Mouse (Mus musculus): ENCODE data around the gene Fsip1. TPM values are rescaled to one million over a fixed set of nuclear protein-coding genes. Genes with fewer than 3 reads are reported as not detected.

Fsip1 gene
- polyA plus RNA-seq (2012; rRNA removed) (0.08 and 0.09 TPM in 2 replicates), polyA plus RNA-seq (2014; fragmentation: Nextera tagmentation; extraction: Ambion mirVana) (0.06 and 0.14 TPM in 2 replicates)

DNA sequence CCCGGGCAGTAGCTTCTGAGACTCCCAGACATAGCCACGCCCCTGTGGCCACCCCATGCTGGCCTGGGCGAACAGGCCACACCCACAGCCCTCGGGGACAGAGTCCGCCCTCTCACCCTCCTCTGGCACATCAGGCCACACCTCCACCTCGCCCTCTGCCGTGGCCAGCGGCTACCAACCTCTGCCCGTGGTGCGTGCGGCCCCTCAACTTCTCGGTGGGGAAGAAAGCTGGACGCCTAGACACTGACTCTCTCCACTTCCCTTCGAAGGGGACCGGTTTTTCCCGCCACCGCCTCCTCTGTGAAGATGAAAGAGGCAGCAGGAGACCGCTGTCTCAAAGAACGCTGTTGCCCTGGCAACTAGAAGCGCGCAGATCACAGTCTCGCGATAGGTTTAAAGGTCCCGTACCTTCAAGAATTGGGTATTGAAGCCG, at the start of gene Fsip1:
TSS of gene Fsip1 (minus strand) at position 346 of the 433 bp plus-strand sequence.
- TF ChIP-seq EP300 (IDR thresholded peaks at IDR 0.05; ENCODE audit: low read depth): no peak
- no peak for TF ChIP-seq CTCF (IDR thresholded peaks at IDR 0.05; ENCODE audit: low read depth)
- Histone ChIP-seq H3K36me3 (replicated peaks; ENCODE audit: control insufficient read depth, insufficient read depth, low read depth) (no peaks in the 10 kb centered on the region), H3K27ac (no peak within 1 kb of the TSS), H3K4me1 (replicated peaks; ENCODE audit: control insufficient read depth in 2 of 2, insufficient read depth in 2 of 2, low read length in 1 of 2) (no peaks in the 10 kb centered on the region), H3K4me2 (ENCODE audit: low read depth) (peak within 1 kb of the TSS; percentile 56), H3K9me3 (ENCODE audit: control insufficient read depth, low read length) (no peaks in the 10 kb centered on the region), H3K9ac (replicated peaks) (no peak within 1 kb of the TSS), H3K4me3 (ENCODE audit: insufficient read depth in 1 of 2, low read depth in 2 of 2, low read length in 2 of 2) (peak within 1 kb of the TSS; percentile 41 to 42), H3K27me3 (ENCODE audit: control insufficient read depth, insufficient read depth, low read length) (no peaks in the 10 kb centered on the region)
- peak; percentile 93 for ATAC-seq (ENCODE audit: insufficient read depth)
- peak; percentile 47 to 55 (median 54) for DNase-seq (ENCODE audit: low read depth in 3 of 3, low spot score in 3 of 3)
- 2% methylated on average over 25 of the region's 25 CpGs for WGBS (ENCODE audit: insufficient replicate concordance)

DNA sequence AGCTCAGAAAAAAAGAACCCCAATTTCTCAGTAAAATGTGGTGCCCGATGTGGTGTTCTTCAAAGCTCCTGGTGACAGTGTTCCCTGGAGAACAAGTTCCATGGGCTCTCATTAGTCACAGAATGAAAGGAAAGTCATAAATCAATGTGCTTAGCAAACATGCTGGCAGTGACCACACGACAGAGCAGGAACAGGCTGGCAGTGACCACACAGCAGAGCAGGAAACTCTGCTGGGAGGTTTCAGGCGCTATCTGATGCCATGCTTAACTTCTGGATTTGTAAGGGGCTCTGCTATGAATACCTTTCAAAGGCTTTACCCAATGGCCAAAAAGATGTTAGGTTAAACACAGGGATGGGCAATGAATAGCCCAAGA, 49.7 kb upstream of the Fsip1 start:
- DNase-seq (ENCODE audit: low read depth in 3 of 3, low spot score in 3 of 3): no peak
- H3K4me2 ChIP-seq (ENCODE audit: low read depth): no peak overlapping the region
- TF ChIP-seq CTCF (IDR thresholded peaks at IDR 0.05; ENCODE audit: low read depth): no peak
- TF ChIP-seq EP300 (IDR thresholded peaks at IDR 0.05; ENCODE audit: low read depth): no peak
- 0 out of 2 replicates have a peak, but pooled peaks have one; percentile 36 for ATAC-seq (ENCODE audit: insufficient read depth)
- no peak overlapping the region for H3K27ac ChIP-seq
- H3K9ac ChIP-seq (replicated peaks): no peak overlapping the region
- peaks cover 0 to 9% of the 10 kb centered on the region in 2 experiments; a peak in 1 of 4 replicates for H3K4me1 ChIP-seq (replicated peaks; ENCODE audit: control insufficient read depth in 2 of 2, insufficient read depth in 2 of 2, low read length in 1 of 2)
- no peaks in the 10 kb centered on the region for H3K27me3 ChIP-seq (ENCODE audit: control insufficient read depth, insufficient read depth, low read length)
- no peak overlapping the region for H3K4me3 ChIP-seq (ENCODE audit: insufficient read depth in 1 of 2, low read depth in 2 of 2, low read length in 2 of 2)
- no peaks in the 10 kb centered on the region for H3K36me3 ChIP-seq (replicated peaks; ENCODE audit: control insufficient read depth, insufficient read depth, low read depth)
- 12% methylated on average over 3 of the region's 3 CpGs for WGBS (ENCODE audit: insufficient replicate concordance)
- no peaks in the 10 kb centered on the region for H3K9me3 ChIP-seq (ENCODE audit: control insufficient read depth, low read length)

DNA sequence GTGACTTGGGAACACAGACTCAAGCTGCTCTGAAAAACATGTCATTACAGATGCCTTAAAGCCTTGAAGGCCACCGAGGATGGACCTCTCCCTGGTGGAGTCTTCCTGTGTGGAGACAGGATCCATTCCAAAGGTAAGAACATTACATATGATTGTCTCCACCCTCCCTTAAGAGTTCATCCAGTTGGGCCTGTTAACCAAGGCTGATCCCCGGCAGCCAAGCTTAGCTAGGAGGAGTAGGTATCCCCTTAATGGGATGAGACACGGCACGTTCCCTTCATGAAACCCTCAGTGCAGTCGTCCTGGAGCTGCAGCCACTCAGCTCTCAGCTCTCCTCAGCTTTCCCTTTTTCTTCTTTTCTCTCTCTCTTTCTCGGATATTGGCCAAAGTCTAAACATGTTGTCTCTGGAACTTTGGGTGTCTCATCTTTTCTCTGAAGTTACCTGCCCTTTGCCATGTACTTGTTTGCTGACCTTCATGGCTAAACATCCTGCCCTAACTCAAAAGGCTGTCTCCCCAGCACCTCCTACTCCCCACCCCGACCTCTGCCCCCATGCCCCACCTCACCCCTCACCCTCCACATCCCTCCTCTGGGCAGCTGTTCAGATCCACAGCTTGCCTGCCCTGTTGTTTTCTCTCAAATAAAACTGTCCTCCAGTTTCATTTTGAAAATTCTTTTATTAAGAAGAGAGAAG, 49.2 kb upstream of the Fsip1 start:
- ATAC-seq (ENCODE audit: insufficient read depth) (peak; percentile 64; the same call in 1 of the 2 replicates), DNase-seq (ENCODE audit: low read depth in 3 of 3, low spot score in 3 of 3) (peak in 1 of 3 experiments; percentile 14)
- Histone ChIP-seq H3K27me3 (ENCODE audit: control insufficient read depth, insufficient read depth, low read length) (no peaks in the 10 kb centered on the region), H3K4me3 (ENCODE audit: insufficient read depth in 1 of 2, low read depth in 2 of 2, low read length in 2 of 2) (no peak overlapping the region), H3K4me2 (ENCODE audit: low read depth) (no peak overlapping the region), H3K9ac (replicated peaks) (no peak overlapping the region), H3K36me3 (replicated peaks; ENCODE audit: control insufficient read depth, insufficient read depth, low read depth) (no peaks in the 10 kb centered on the region), H3K4me1 (replicated peaks; ENCODE audit: control insufficient read depth in 2 of 2, insufficient read depth in 2 of 2, low read length in 1 of 2) (peaks cover 0 to 9% of the 10 kb centered on the region in 2 experiments; a peak in 1 of 4 replicates), H3K9me3 (ENCODE audit: control insufficient read depth, low read length) (no peaks in the 10 kb centered on the region), H3K27ac (no peak overlapping the region)
- TF ChIP-seq CTCF (IDR thresholded peaks at IDR 0.05; ENCODE audit: low read depth): no peak
- no peak for TF ChIP-seq EP300 (IDR thresholded peaks at IDR 0.05; ENCODE audit: low read depth)
- WGBS (ENCODE audit: insufficient replicate concordance): 42% methylated on average over 7 of the region's 7 CpGs

DNA sequence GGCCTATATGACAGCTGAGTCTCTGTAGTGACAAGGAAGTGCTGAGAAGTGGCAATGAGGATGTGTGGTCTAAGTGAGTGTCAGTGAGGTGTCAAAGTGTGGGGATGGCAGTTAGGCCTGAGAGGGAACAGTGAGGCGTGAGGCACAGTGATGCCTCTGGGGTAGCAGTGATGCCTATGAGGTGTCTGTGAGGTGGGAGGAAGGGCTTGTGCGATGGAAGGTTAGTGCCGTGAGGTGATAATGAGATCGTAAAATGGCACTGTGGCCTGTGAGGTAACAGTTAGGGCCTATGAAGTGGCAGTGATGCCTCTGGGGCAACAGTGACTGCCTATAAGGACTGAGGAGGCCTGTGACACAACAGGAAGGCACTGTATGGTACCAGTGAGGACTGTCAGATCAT, 46.7 kb upstream of the Fsip1 start:
- H3K27ac ChIP-seq: no peak overlapping the region
- no peak overlapping the region for H3K9ac ChIP-seq (replicated peaks)
- H3K4me3 ChIP-seq (ENCODE audit: insufficient read depth in 1 of 2, low read depth in 2 of 2, low read length in 2 of 2): no peak overlapping the region
- ATAC-seq (ENCODE audit: insufficient read depth) (no peak), DNase-seq (ENCODE audit: low read depth in 3 of 3, low spot score in 3 of 3) (no peak)
- TF ChIP-seq CTCF (IDR thresholded peaks at IDR 0.05; ENCODE audit: low read depth): no peak
- TF ChIP-seq EP300 (IDR thresholded peaks at IDR 0.05; ENCODE audit: low read depth): no peak
- H3K27me3 ChIP-seq (ENCODE audit: control insufficient read depth, insufficient read depth, low read length): no peaks in the 10 kb centered on the region
- WGBS (ENCODE audit: insufficient replicate concordance): 65% methylated on average over 4 of the region's 4 CpGs
- no peak overlapping the region for H3K4me2 ChIP-seq (ENCODE audit: low read depth)
- peaks cover 0 to 9% of the 10 kb centered on the region in 2 experiments; a peak in 1 of 4 replicates for H3K4me1 ChIP-seq (replicated peaks; ENCODE audit: control insufficient read depth in 2 of 2, insufficient read depth in 2 of 2, low read length in 1 of 2)
- H3K36me3 ChIP-seq (replicated peaks; ENCODE audit: control insufficient read depth, insufficient read depth, low read depth): no peaks in the 10 kb centered on the region
- no peaks in the 10 kb centered on the region for H3K9me3 ChIP-seq (ENCODE audit: control insufficient read depth, low read length)

DNA sequence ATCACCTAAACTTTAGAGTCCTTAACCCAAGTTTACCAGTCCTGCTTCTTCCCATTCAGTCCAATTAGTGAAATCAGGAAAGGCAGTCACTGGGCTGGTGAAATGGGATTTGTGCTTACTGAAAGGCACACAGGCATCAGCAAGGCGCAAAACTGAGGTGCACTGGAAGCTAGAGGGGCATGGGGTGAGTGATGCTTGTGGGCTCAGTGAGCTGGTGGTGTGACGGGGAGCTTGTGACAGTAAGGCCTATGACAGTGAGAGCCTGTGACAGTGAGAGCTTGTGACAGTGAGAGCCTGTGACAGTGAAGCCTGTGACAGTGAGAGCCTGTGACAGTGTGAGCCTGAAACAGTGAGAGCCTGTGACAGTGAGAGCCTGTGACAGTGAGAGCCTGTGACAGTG, 44.9 kb upstream of the Fsip1 start:
- ATAC-seq (ENCODE audit: insufficient read depth) (no peak), DNase-seq (ENCODE audit: low read depth in 3 of 3, low spot score in 3 of 3) (no peak)
- Histone ChIP-seq H3K4me1 (replicated peaks; ENCODE audit: control insufficient read depth in 2 of 2, insufficient read depth in 2 of 2, low read length in 1 of 2) (peaks cover 0 to 2% of the 10 kb centered on the region in 2 experiments; a peak in 1 of 4 replicates), H3K9ac (replicated peaks) (no peak overlapping the region), H3K4me2 (ENCODE audit: low read depth) (no peak overlapping the region), H3K36me3 (replicated peaks; ENCODE audit: control insufficient read depth, insufficient read depth, low read depth) (no peaks in the 10 kb centered on the region), H3K4me3 (ENCODE audit: insufficient read depth in 1 of 2, low read depth in 2 of 2, low read length in 2 of 2) (no peak overlapping the region), H3K9me3 (ENCODE audit: control insufficient read depth, low read length) (no peaks in the 10 kb centered on the region), H3K27ac (no peak overlapping the region), H3K27me3 (ENCODE audit: control insufficient read depth, insufficient read depth, low read length) (no peaks in the 10 kb centered on the region)
- WGBS (ENCODE audit: insufficient replicate concordance): 60% methylated on average over 2 of the region's 2 CpGs
- TF ChIP-seq EP300 (IDR thresholded peaks at IDR 0.05; ENCODE audit: low read depth) (no peak), CTCF (IDR thresholded peaks at IDR 0.05; ENCODE audit: low read depth) (no peak)

Data from liver, embryonic 14.5 days (tissue).